Mouse (Mus musculus) c-Kit-positive CD71-negative TER-119-negative erythroid progenitor cells, embryonic 14.5 days (primary cell): ENCODE measurements around the gene Gm13694.

Experiments
- DNase-seq: peaks from one replicate; pipeline ENCODE4 v3.0.0-alpha.2; 2013; ENCODE audit warnings: low read depth

Gene Gm13694

DNA sequence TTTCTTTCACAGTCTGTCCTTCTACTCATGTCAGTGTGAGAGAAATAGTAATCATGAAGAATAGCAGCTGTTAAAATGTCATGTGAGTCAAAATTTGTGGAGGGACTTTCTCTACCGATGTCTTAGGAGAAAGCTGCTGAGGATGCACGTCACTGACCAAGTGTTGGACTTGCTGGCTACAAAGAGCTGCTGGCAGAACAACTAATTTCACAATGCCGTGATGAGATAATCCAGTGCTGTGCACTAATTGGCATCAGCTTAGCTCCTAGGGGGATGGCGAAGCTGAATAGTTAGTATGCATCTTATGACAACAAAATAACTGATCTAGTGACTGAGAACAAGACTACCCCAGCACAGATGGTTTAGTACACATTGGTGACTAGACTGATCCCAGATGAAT, 46.5 kb downstream of the Gm13694 start:
- DNase-seq, result no peak
